Mouse (Mus musculus) heart, embryonic 11.5 days (tissue): ENCODE data around the gene Gm14190. TPM values are rescaled to one million over a fixed set of nuclear protein-coding genes. Genes with fewer than 3 reads are reported as not detected.
"Not testable (repeated sequence)": the region's sequence is repeated elsewhere in the genome, so short reads cannot be mapped to it uniquely, and the experiment has no call there.

ENCODE experiments used
- ATAC-seq: fragments of 200-750 bp; cut with Nextera tagmentation; replicated peaks from 2 replicates; pipeline ENCODE4 v1.8.0; 2017; ENCODE audit warnings: moderate library complexity; ENCODE audit not compliant: insufficient number of reproducible peaks, low FRiP score, low TSS enrichment
- H3K27ac ChIP-seq: fragments of 300-500 bp; sonication (generic); 2 replicates; pipeline ENCODE4 v1.5.1; 2014; ENCODE audit warnings: mild to moderate bottlenecking, low read depth, low read length
- H3K27me3 ChIP-seq: fragments of 300-500 bp; sonication (generic); 2 replicates; pipeline ENCODE4 v1.6.1; 2014; ENCODE audit warnings: mild to moderate bottlenecking, low read length, mixed read lengths; ENCODE audit not compliant: control insufficient read depth, insufficient read depth
- H3K36me3 ChIP-seq: fragments of 300-500 bp; sonication (generic); 2 replicates; pipeline ENCODE4 v1.6.1; 2014; ENCODE audit warnings: mild to moderate bottlenecking, low read length, moderate library complexity, mixed read lengths; ENCODE audit not compliant: control insufficient read depth, insufficient read depth
- H3K4me1 ChIP-seq: fragments of 300-500 bp; sonication (generic); 2 replicates; pipeline ENCODE4 v1.6.1; 2014; ENCODE audit warnings: low read length; ENCODE audit not compliant: control insufficient read depth, insufficient read depth
- H3K4me2 ChIP-seq: fragments of 300-500 bp; sonication (generic); 2 replicates; pipeline ENCODE4 v1.6.1; 2014; ENCODE audit warnings: mild to moderate bottlenecking, moderate library complexity
- H3K4me3 ChIP-seq: fragments of 300-500 bp; sonication (generic); 2 replicates; pipeline ENCODE4 v1.5.1; 2014; ENCODE audit warnings: low read depth, low read length
- H3K9ac ChIP-seq: fragments of 300-500 bp; sonication (generic); 2 replicates; pipeline ENCODE4 v1.6.1; 2014; ENCODE audit warnings: mild to moderate bottlenecking, low read depth, low read length, moderate library complexity
- H3K9me3 ChIP-seq: fragments of 300-500 bp; sonication (generic); replicated peaks from 2 replicates; pipeline ENCODE4 v1.6.1; 2016; ENCODE audit warnings: low read length; ENCODE audit not compliant: control insufficient read depth
- WGBS: fragments of 180-500 bp; shearing (Covaris S2); extraction: QIAGEN DNeasy Blood & Tissue Kit; methylation state at CpG from one replicate; pipeline ENCODE4 v1.1.7; 2014; ENCODE audit not compliant: insufficient replicate concordance; 5-methylcytosine and 5-hydroxymethylcytosine counted together
- polyA plus RNA-seq: library from polyadenylated mRNA; unstranded; fragments of >200 nt; fragmentation: Nextera tagmentation; extraction: Ambion mirVana; gene quantifications from 2 replicates; pipeline ENCODE4 v1.2.1, GENCODE M21; 2014

The Gm14190 gene
- polyA plus RNA-seq, result not detected in 2 replicates

DNA sequence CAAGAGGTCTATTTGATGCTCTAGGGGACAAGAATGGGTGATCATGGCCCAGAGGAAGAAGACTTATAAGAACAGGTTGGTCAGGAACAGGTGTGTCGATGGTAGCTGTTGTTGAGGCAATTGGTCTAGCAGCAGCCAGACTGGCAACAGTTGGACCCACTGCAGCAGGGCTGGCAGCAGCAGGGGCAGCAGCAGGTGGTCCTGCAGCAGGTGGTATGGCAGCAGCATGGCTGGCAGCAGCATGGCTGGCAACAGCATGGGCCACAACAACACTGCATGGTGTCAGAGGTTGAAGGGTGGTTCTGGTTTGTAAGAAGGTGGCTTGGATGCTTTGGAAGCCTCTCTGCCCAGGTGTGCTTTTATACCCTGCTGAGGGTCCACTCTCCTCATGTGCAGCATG lies at the start of gene Gm14190:
Gm14190 (minus strand) TSS at position 278 of the 400 bp plus-strand sequence.
- H3K36me3 ChIP-seq, result no peaks in the 10 kb centered on the region
- no peaks in the 10 kb centered on the region for H3K4me1 ChIP-seq
- H3K4me3 ChIP-seq, result no peak within 1 kb of the TSS
- H3K27me3 ChIP-seq, result no peaks in the 10 kb centered on the region
- ATAC-seq, result no peak
- H3K9me3 ChIP-seq, result no peaks in the 10 kb centered on the region
- H3K4me2 ChIP-seq, result no peak within 1 kb of the TSS
- 87% methylated on average over 1 of the region's 1 CpGs for WGBS
- H3K27ac ChIP-seq, result no peak within 1 kb of the TSS
- H3K9ac ChIP-seq, result no peak within 1 kb of the TSS

DNA sequence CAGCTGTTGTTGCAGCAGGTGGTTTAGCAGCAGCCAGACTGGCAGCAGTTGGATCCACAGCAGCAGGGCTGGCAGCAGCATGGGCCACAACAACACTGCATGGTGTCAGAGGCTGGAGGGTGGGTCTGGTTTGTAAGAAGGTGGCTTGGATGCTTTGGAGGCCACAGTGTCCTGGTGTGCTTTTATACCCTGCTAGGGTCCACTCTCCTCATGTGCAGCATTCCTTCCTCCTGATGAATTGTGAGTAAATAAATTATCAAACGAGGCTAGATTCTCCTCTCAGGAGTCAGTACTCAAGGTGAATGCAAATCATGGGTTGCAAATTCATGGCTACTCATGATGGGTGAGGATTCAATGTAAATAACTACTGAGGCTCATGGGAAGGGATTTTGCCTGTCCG lies 43.6 kb upstream of the Gm14190 start, which contains the start of gene Gm14180:
Gm14180 (minus strand) TSS at position 101 of the 400 bp plus-strand sequence.
- Histone ChIP-seq H3K4me1 (no peaks in the 10 kb centered on the region), H3K4me3 (no peak within 1 kb of the TSS), H3K27me3 (no peaks in the 10 kb centered on the region), H3K4me2 (no peak within 1 kb of the TSS), H3K9me3 (no peaks in the 10 kb centered on the region), H3K27ac (no peak within 1 kb of the TSS), H3K36me3 (no peaks in the 10 kb centered on the region), H3K9ac (no peak within 1 kb of the TSS)
- no peak for ATAC-seq
- WGBS, result 67% methylated on average over 2 of the region's 2 CpGs

DNA sequence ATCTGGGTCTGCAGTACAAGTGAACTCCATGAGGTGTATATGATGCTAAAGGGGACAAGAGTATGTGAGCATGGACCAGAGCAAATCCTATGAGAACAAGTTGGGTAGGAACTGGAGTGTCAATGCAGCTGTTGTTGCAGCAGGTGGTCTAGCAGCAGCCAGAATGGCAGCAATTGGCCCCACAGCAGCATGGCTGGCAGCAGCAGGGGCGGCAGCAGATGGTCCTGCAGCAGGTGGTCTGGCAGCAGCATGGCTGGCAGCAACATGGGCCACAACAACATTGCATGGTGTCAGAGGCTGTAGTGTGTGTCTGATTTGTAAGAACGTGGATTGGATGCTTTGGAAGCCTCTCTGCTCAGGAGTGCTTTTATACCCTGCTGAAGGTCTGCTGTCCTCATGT lies 33.5 kb upstream of the Gm14190 start:
- Histone ChIP-seq H3K27me3 (no peaks in the 10 kb centered on the region), H3K9me3 (no peaks in the 10 kb centered on the region), H3K36me3 (no peaks in the 10 kb centered on the region), H3K27ac (no peak overlapping the region), H3K4me2 (no peak overlapping the region), H3K4me3 (no peak overlapping the region), H3K9ac (no peak overlapping the region), H3K4me1 (no peaks in the 10 kb centered on the region)
- ATAC-seq, result no peak
- WGBS, result 60% methylated on average over 2 of the region's 2 CpGs

DNA sequence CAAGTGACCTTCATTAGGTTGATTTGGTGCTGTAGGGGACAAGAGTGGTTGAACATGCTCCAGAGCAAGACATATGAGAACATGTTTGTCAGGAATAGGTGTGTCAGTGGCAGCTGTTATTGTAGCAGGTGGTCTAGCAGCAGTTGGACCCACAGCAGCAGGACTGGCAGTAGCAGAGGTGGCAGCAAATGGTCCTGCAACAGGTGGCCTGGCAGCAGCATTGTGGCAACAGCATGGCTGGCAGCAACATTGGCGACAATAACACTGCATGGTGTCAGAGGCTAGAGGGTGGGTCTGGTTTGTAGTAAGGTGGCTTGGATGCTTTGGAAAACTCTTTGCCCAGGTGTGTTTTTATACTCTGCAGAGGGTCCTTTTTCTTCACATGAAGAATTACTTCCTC lies 28.2 kb upstream of the Gm14190 start:
- no peaks in the 10 kb centered on the region for H3K9me3 ChIP-seq
- H3K4me1 ChIP-seq, result no peaks in the 10 kb centered on the region
- H3K27ac ChIP-seq, result no peak overlapping the region
- no peak for ATAC-seq
- H3K4me2 ChIP-seq, result no peak overlapping the region
- no peak overlapping the region for H3K9ac ChIP-seq
- 91% methylated on average over 1 of the region's 1 CpGs for WGBS
- H3K36me3 ChIP-seq, result no peaks in the 10 kb centered on the region
- H3K27me3 ChIP-seq, result no peaks in the 10 kb centered on the region
- no peak overlapping the region for H3K4me3 ChIP-seq

DNA sequence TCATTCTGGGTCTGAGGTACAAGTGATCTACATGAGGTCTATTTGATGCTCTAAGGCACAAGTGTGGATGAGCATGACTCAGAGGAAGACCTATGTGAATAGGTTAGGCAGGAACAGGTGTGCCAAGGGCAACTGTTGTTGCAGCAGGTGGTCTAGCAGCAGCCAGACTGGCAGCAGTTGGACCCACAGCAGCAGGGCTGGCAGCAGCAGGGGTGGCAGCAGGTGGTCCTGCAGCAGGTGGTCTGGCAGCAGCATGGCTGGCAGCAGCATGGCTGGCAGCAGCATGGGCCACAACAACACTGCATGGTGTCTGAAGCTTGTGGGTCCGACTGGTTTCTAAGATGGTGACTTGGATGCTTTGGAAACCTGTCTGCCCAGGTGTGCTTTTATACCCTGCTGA lies 5.3 kb downstream of the Gm14190 start:
- 60% methylated on average over 1 of the region's 1 CpGs for WGBS
- not testable (repeated sequence) for H3K4me3 ChIP-seq, H3K27ac ChIP-seq, H3K27me3 ChIP-seq, H3K4me2 ChIP-seq, H3K36me3 ChIP-seq, H3K4me1 ChIP-seq, H3K9me3 ChIP-seq, ATAC-seq, H3K9ac ChIP-seq

DNA sequence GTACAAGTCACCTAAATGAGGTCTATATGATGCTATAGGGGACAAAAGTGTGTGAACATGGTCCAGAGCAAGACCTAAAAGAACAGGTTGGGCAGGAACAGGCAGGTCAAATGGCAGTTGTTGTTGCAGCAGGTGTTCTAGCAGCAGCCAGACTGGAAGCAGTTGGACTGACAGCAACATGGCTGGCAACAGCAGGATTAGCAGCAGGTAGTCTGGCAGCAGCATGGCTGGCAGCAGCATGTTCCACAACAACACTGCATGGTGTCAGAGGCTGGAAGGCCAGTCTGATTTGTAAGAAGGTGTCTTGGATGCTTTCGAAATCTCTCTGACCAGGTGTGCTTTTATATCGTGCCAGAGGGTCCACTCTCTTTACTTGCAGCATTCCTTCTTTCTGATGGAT lies 7.1 kb downstream of the Gm14190 start:
- no peaks in the 10 kb centered on the region for H3K36me3 ChIP-seq
- H3K27ac ChIP-seq, result no peak overlapping the region
- no peaks in the 10 kb centered on the region for H3K27me3 ChIP-seq
- no peak overlapping the region for H3K4me2 ChIP-seq
- no peak overlapping the region for H3K9ac ChIP-seq
- H3K4me1 ChIP-seq, result no peaks in the 10 kb centered on the region
- no peak overlapping the region for H3K4me3 ChIP-seq
- no peak for ATAC-seq
- no peaks in the 10 kb centered on the region for H3K9me3 ChIP-seq
- WGBS, result 75% methylated on average over 2 of the region's 2 CpGs

DNA sequence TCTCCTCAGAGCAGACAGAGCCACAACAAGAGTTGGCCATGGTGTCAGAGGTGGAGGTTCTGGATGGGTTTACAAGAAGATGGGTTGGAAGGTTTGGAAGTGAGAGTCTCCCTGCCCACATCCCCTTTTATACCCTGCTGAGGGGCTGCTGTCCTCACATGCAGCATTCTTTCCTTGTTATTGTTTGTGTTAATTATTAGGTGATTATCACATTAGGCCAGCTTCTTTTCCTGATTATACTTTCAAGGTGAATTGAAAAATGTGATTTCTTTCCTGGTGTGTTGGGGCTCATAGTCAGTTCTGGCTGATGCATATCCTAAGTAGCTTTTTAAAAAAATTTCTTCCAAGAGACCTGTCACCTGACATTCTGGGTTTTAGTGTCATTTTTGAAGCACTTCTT lies 24.7 kb downstream of the Gm14190 start, which contains the start of gene Krtap4-6:
Krtap4-6 (minus strand) TSS at position 101 of the 400 bp plus-strand sequence.
- Histone ChIP-seq H3K36me3 (no peaks in the 10 kb centered on the region), H3K4me2 (no peak within 1 kb of the TSS), H3K27me3 (no peaks in the 10 kb centered on the region), H3K9ac (no peak within 1 kb of the TSS), H3K9me3 (no peaks in the 10 kb centered on the region), H3K4me3 (no peak within 1 kb of the TSS), H3K27ac (no peak within 1 kb of the TSS), H3K4me1 (no peaks in the 10 kb centered on the region)
- ATAC-seq, result no peak

DNA sequence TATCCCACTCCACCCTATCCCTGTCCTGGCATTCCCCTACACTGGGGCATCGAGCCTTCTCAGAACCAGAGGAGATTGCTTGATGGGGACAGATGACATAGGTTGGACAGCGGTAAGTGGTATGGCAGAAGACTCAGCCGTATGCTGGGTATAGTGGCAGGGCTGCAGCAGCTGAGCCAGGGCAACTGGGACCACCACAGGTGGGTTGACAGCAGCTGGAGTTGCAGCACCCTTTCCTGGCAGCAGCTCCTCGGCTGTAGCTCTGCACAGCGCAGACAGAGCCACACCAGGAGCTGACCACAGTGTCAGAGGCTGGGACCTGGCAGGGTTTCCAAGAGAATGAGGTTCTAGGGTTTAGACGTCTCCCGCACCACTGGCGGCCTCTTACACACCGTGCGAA lies 27.7 kb downstream of the Gm14190 start:
- Histone ChIP-seq H3K4me3 (no peak overlapping the region), H3K4me2 (no peak overlapping the region), H3K36me3 (no peaks in the 10 kb centered on the region), H3K27ac (no peak overlapping the region), H3K9ac (no peak overlapping the region), H3K9me3 (no peaks in the 10 kb centered on the region), H3K27me3 (no peaks in the 10 kb centered on the region), H3K4me1 (no peaks in the 10 kb centered on the region)
- WGBS, result 78% methylated on average over 10 of the region's 10 CpGs
- ATAC-seq, result no peak

DNA sequence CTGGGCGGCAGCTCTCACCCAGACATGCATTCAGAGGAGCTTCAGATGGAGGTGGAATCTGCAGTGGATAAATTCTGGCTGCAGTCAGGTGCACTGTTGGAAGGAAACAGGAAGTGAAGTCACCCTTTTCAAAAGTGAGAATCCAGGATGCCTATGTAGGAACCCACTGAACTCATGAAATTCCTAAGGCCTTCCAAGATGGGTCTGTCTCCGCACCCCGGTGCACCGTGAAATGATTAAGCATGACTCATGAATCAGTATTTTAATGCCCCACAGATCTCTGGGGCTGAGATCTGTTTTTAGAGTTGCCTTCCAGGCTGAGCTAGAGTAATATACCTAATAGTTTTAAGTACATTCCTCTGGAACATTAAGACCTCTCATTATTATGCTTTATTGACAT lies 31.3 kb downstream of the Gm14190 start:
- WGBS, result 83% methylated on average over 4 of the region's 4 CpGs
- H3K9me3 ChIP-seq, result no peaks in the 10 kb centered on the region

More for the DNA sequence above, 31.3 kb downstream of the Gm14190 start:
- Histone ChIP-seq H3K4me3 (no peak overlapping the region), H3K4me1 (no peaks in the 10 kb centered on the region), H3K27ac (no peak overlapping the region), H3K36me3 (no peaks in the 10 kb centered on the region), H3K9ac (no peak overlapping the region), H3K27me3 (no peaks in the 10 kb centered on the region), H3K4me2 (no peak overlapping the region)
- ATAC-seq, result no peak
